In genomic region chr4:59333424-59333895, GRCm38 (mm10) we compare ENCODE assay signal across 16 mouse cellular contexts.
DNase-seq lines count a peak whose midpoint lies in the region; ATAC-seq lines count a peak whose summit lies in the region.
"Had no signal": no experiment of that assay in that cellular context is flagged by ENCODE, and none has a peak within 500 bp of the region (broad histone marks: within the 10 kb centered on the region; RNA-seq: fewer than 3 reads in every experiment).

No protein-coding gene starts in this region.

- ATAC-seq in CD4-positive, CD25-positive, alpha-beta regulatory T cell, adult 4 months: no peak
- ATAC-seq in megakaryocyte progenitor cell, adult 5-6 weeks (replicated peaks; ENCODE audit: poor library complexity): no peak
- ATAC-seq: forebrain, embryonic 14.5 days; hindbrain, postnatal 0 days had no signal

- DNase-seq in CD4-positive, CD25-positive, alpha-beta regulatory T cell, adult 2 months (ENCODE audit: low read depth, low spot score): peak; percentile 48
- peak; percentile 32 for DNase-seq in testis, postnatal 10 days (ENCODE audit: low spot score)
- DNase-seq in testis, postnatal 14 days (ENCODE audit: low spot score): no peak
- peak; percentile 16 to 21 for DNase-seq in B cell, adult 2 months
- peak; percentile 39 to 62 for DNase-seq in natural killer cell, adult 2 months (ENCODE audit: low spot score in 2 of 2)
- DNase-seq: adrenal gland, postnatal 10 days; cerebellum, adult 11 months; cerebellum, adult 8-10 months; cerebellum, postnatal 14 days; embryo, embryonic 11 days; heart, adult 18-20 months; heart, postnatal 14 days had no signal
